Mouse (Mus musculus) midbrain, embryonic 14.5 days (tissue): ENCODE results near the gene Scn1b. TPM values are rescaled to one million over a fixed set of nuclear protein-coding genes. Genes with fewer than 3 reads are reported as not detected.

Experiments
- ATAC-seq: fragments of 200-750 bp; cut with Nextera tagmentation; 2 replicates; pipeline ENCODE4 v1.8.0; 2017; ENCODE audit warnings: moderate number of reproducible peaks, moderate library complexity; ENCODE audit not compliant: low FRiP score, low TSS enrichment
- DNase-seq: peaks from one replicate; pipeline ENCODE4 v3.0.0-alpha.2; 2015
- H3K27ac ChIP-seq: fragments of 300-500 bp; sonication (generic); replicated peaks from 2 replicates; pipeline ENCODE4 v1.5.1; 2014; ENCODE audit warnings: mild to moderate bottlenecking, low read depth, low read length, moderate library complexity
- H3K27me3 ChIP-seq: fragments of 300-500 bp; sonication (generic); 2 replicates; pipeline ENCODE4 v1.6.1; 2014; ENCODE audit warnings: low read length, control low read depth, mixed read lengths; ENCODE audit not compliant: control insufficient read depth, insufficient read depth
- H3K36me3 ChIP-seq: fragments of 300-500 bp; sonication (generic); 2 replicates; pipeline ENCODE4 v1.6.1; 2014; ENCODE audit warnings: low read length, control low read depth; ENCODE audit not compliant: control insufficient read depth, insufficient read depth
- H3K4me1 ChIP-seq: fragments of 300-500 bp; sonication (generic); 2 replicates; pipeline ENCODE4 v1.6.1; 2014; ENCODE audit warnings: mild to moderate bottlenecking, antibody characterized with exemption, low read length, control low read depth; ENCODE audit not compliant: control insufficient read depth, insufficient read depth
- H3K4me2 ChIP-seq: fragments of 300-500 bp; sonication (generic); 2 replicates; pipeline ENCODE4 v1.6.1; 2014; ENCODE audit warnings: mild to moderate bottlenecking, low read length, moderate library complexity
- H3K4me3 ChIP-seq: fragments of 300-500 bp; sonication (generic); replicated peaks from 2 replicates; pipeline ENCODE4 v1.5.1; 2014; ENCODE audit warnings: low read depth, low read length
- H3K9ac ChIP-seq: fragments of 300-500 bp; sonication (generic); replicated peaks from 2 replicates; pipeline ENCODE4 v1.6.1; 2014; ENCODE audit warnings: mild to moderate bottlenecking, low read length, moderate library complexity
- H3K9me3 ChIP-seq: fragments of 300-500 bp; sonication (generic); 2 replicates; pipeline ENCODE4 v1.6.1; 2016; ENCODE audit warnings: low read length, control low read depth, mixed read lengths; ENCODE audit not compliant: control insufficient read depth
- WGBS: fragments of 180-500 bp; shearing (Covaris S2); extraction: QIAGEN DNeasy Blood & Tissue Kit; methylation state at CpG from one replicate; pipeline ENCODE4 v1.1.7; 2014; 5-methylcytosine and 5-hydroxymethylcytosine counted together
- polyA plus RNA-seq: library from polyadenylated mRNA; unstranded; fragments of >200 nt; fragmentation: Nextera tagmentation; extraction: Ambion mirVana; gene quantifications from 2 replicates; pipeline ENCODE4 v1.2.1, GENCODE M21; 2014

Scn1b gene
- polyA plus RNA-seq, 1 experiment from 2014 or later: 5.6 TPM

GRCm38 (mm10) chr7:31115587-31116043 lies 11.2 kb downstream of the Scn1b start:
- Histone ChIP-seq H3K9me3 (no peaks in the 10 kb centered on the region), H3K4me3 (no peak overlapping the region), H3K36me3 (no peaks in the 10 kb centered on the region), H3K27me3 (no peaks in the 10 kb centered on the region), H3K4me1 (no peaks in the 10 kb centered on the region), H3K9ac (no peak overlapping the region), H3K27ac (no peak overlapping the region), H3K4me2 (no peak overlapping the region)
- DNase-seq (no peak), ATAC-seq (no peak)
- 42% methylated on average over 17 of the region's 17 CpGs for WGBS

GRCm38 (mm10) chr7:31115182-31115581 lies 11.6 kb downstream of the Scn1b start, which contains the start of gene Hpn:
Gene Hpn (minus strand): TSS chr7:31115290.
- H3K4me2 ChIP-seq: no peak within 1 kb of the TSS
- H3K9me3 ChIP-seq: no peaks in the 10 kb centered on the region
- no peak within 1 kb of the TSS for H3K9ac ChIP-seq
- H3K36me3 ChIP-seq: no peaks in the 10 kb centered on the region
- no peak within 1 kb of the TSS for H3K27ac ChIP-seq
- ATAC-seq (no peak), DNase-seq (no peak)
- no peak within 1 kb of the TSS for H3K4me3 ChIP-seq
- H3K27me3 ChIP-seq: no peaks in the 10 kb centered on the region
- WGBS: 25% methylated on average over 11 of the region's 15 CpGs
- H3K4me1 ChIP-seq: no peaks in the 10 kb centered on the region

- ATAC-seq: no peak
- no peak overlapping the region for H3K27ac ChIP-seq
- H3K4me2 ChIP-seq: no peak overlapping the region
- no peaks in the 10 kb centered on the region for H3K27me3 ChIP-seq
- no peak overlapping the region for H3K4me3 ChIP-seq
- DNase-seq: no peak
- 48% methylated on average over 10 of the region's 10 CpGs for WGBS
- no peaks in the 10 kb centered on the region for H3K36me3 ChIP-seq
- no peaks in the 10 kb centered on the region for H3K4me1 ChIP-seq
- H3K9me3 ChIP-seq: no peaks in the 10 kb centered on the region
- no peak overlapping the region for H3K9ac ChIP-seq
Measured at GRCm38 (mm10) chr7:31114646-31115045, 12.2 kb downstream of the Scn1b start.

GRCm38 (mm10) chr7:31113800-31114199 lies 13.0 kb downstream of the Scn1b start:
- 83% methylated on average over 6 of the region's 6 CpGs for WGBS
- DNase-seq: no peak
- no peak overlapping the region for H3K9ac ChIP-seq
- no peaks in the 10 kb centered on the region for H3K36me3 ChIP-seq
- ATAC-seq: no peak
- no peak overlapping the region for H3K27ac ChIP-seq
- H3K4me1 ChIP-seq: no peaks in the 10 kb centered on the region
- H3K9me3 ChIP-seq: no peaks in the 10 kb centered on the region
- no peaks in the 10 kb centered on the region for H3K27me3 ChIP-seq
- H3K4me2 ChIP-seq: no peak overlapping the region
- H3K4me3 ChIP-seq: no peak overlapping the region

GRCm38 (mm10) chr7:31112036-31112435 lies 14.8 kb downstream of the Scn1b start:
- ATAC-seq (no peak), DNase-seq (no peak)
- Histone ChIP-seq H3K9me3 (no peaks in the 10 kb centered on the region), H3K27me3 (no peaks in the 10 kb centered on the region), H3K9ac (no peak overlapping the region), H3K36me3 (no peaks in the 10 kb centered on the region), H3K27ac (no peak overlapping the region), H3K4me2 (no peak overlapping the region), H3K4me3 (no peak overlapping the region), H3K4me1 (no peaks in the 10 kb centered on the region)
- WGBS: 32% methylated on average over 4 of the region's 4 CpGs

- H3K9me3 ChIP-seq: no peaks in the 10 kb centered on the region
- no peak for DNase-seq
Measured at GRCm38 (mm10) chr7:31110861-31111385, 15.9 kb downstream of the Scn1b start.

GRCm38 (mm10) chr7:31109796-31110195 lies 17.0 kb downstream of the Scn1b start:
- ATAC-seq (no peak), DNase-seq (no peak)
- WGBS: 89% methylated on average over 5 of the region's 5 CpGs
- Histone ChIP-seq H3K27ac (no peak overlapping the region), H3K9me3 (no peaks in the 10 kb centered on the region), H3K4me3 (no peak overlapping the region), H3K27me3 (no peaks in the 10 kb centered on the region), H3K4me2 (no peak overlapping the region), H3K9ac (no peak overlapping the region), H3K4me1 (no peaks in the 10 kb centered on the region), H3K36me3 (no peaks in the 10 kb centered on the region)

More at GRCm38 (mm10) chr7:31110861-31111385, 15.9 kb downstream of the Scn1b start:
- Histone ChIP-seq H3K4me1 (no peaks in the 10 kb centered on the region), H3K27ac (no peak overlapping the region), H3K4me3 (no peak overlapping the region), H3K9ac (no peak overlapping the region), H3K36me3 (no peaks in the 10 kb centered on the region), H3K4me2 (no peak overlapping the region), H3K27me3 (no peaks in the 10 kb centered on the region)
- 84% methylated on average over 15 of the region's 15 CpGs for WGBS
- ATAC-seq: no peak

- no peak overlapping the region for H3K4me2 ChIP-seq
- H3K27ac ChIP-seq: no peak overlapping the region
- ATAC-seq (no peak), DNase-seq (no peak)
- H3K9ac ChIP-seq: no peak overlapping the region
- H3K27me3 ChIP-seq: no peaks in the 10 kb centered on the region
- no peak overlapping the region for H3K4me3 ChIP-seq
- no peaks in the 10 kb centered on the region for H3K36me3 ChIP-seq
- no peaks in the 10 kb centered on the region for H3K9me3 ChIP-seq
- no peaks in the 10 kb centered on the region for H3K4me1 ChIP-seq
- 34% methylated on average over 7 of the region's 7 CpGs for WGBS
Measured at GRCm38 (mm10) chr7:31109091-31109490, 17.7 kb downstream of the Scn1b start.

GRCm38 (mm10) chr7:31107781-31108180 lies 19.0 kb downstream of the Scn1b start:
- Histone ChIP-seq H3K36me3 (no peaks in the 10 kb centered on the region), H3K4me3 (no peak overlapping the region), H3K9ac (no peak overlapping the region), H3K27me3 (no peaks in the 10 kb centered on the region), H3K27ac (no peak overlapping the region), H3K4me1 (no peaks in the 10 kb centered on the region), H3K4me2 (no peak overlapping the region), H3K9me3 (no peaks in the 10 kb centered on the region)
- no peak for ATAC-seq
- 87% methylated on average over 11 of the region's 11 CpGs for WGBS
- DNase-seq: no peak
